Mouse (Mus musculus) G1E (cell line): Measurements from ENCODE around the gene Catsperg1. TPM values are rescaled to one million over a fixed set of nuclear protein-coding genes. Genes with fewer than 3 reads are reported as not detected.
"Not testable (repeated sequence)": the region's sequence is repeated elsewhere in the genome, so short reads cannot be mapped to it uniquely, and the experiment has no call there.

Source experiments
- ATAC-seq: 2 replicates; pipeline ENCODE4 v1.8.0; 2016; ENCODE audit warnings: mild to moderate bottlenecking; ENCODE audit not compliant: insufficient number of reproducible peaks, poor library complexity, low FRiP score, severe bottlenecking; ENCODE audit errors: extremely low read depth
- DNase-seq: peaks from one replicate; pipeline ENCODE4 v3.0.0; 2012; ENCODE audit warnings: low spot score
- H3K27me3 ChIP-seq: 2 replicates; pipeline ENCODE4 v1.6.1; 2012; ENCODE audit warnings: mild to moderate bottlenecking, low read length, inconsistent platforms; ENCODE audit not compliant: insufficient read depth
- H3K36me3 ChIP-seq: replicated peaks from 2 replicates; pipeline ENCODE3; 2012; ENCODE audit warnings: mild to moderate bottlenecking, inconsistent platforms
- H3K4me1 ChIP-seq: 2 replicates; pipeline ENCODE4 v1.6.1; 2012; ENCODE audit warnings: low read depth, low read length, inconsistent platforms, mixed read lengths; ENCODE audit not compliant: insufficient read depth
- H3K4me3 ChIP-seq: 2 replicates; pipeline ENCODE4 v1.5.1; 2012; ENCODE audit warnings: low read depth, mild to moderate bottlenecking, inconsistent platforms, low read length, moderate library complexity, mixed read lengths
- H3K9me3 ChIP-seq: replicated peaks from 2 replicates; pipeline ENCODE4 v1.6.1; 2012; ENCODE audit warnings: inconsistent platforms
- CTCF ChIP-seq: IDR thresholded peaks from 2 replicates; pipeline ENCODE4 v1.5.1; 2012; ENCODE audit warnings: low read depth, low read length, inconsistent platforms, mixed read lengths
- GATA1 ChIP-seq: IDR thresholded peaks from 2 replicates; pipeline ENCODE4 v1.6.1; 2012; ENCODE audit warnings: borderline replicate concordance, low read length, inconsistent platforms, mixed read lengths
- GATA2 ChIP-seq: IDR thresholded peaks from 2 replicates; pipeline ENCODE4 v1.6.1; 2012; ENCODE audit warnings: low read depth, low read length, inconsistent platforms, borderline replicate concordance
- POLR2AphosphoS5 ChIP-seq: IDR thresholded peaks from 2 replicates; pipeline ENCODE4 v1.6.1; 2012; ENCODE audit warnings: low read depth, low read length, inconsistent platforms; ENCODE audit not compliant: insufficient replicate concordance
- TAL1 ChIP-seq: conservative IDR thresholded peaks from 2 replicates; pipeline ENCODE4 v1.6.1; 2012; ENCODE audit warnings: low read depth, low read length, inconsistent platforms, mixed read lengths
- polyA plus RNA-seq: library from polyadenylated mRNA; stranded (reverse); fragments of >175 nt; gene quantifications from 2 replicates; pipeline ENCODE4 v1.2.3, GENCODE M21; 2012
- total RNA-seq, 2 experiments: library from RNA; stranded (forward) in 1 of 2; stranded (reverse) in 1 of 2; fragments of 200-1000 nt in 1 of 2; fragments of >200 nt in 1 of 2; fragmentation: Nextera tagmentation in 1 of 2; gene quantifications; 2 replicates each; pipeline ENCODE4 v1.2.3; 2014 to 2017

Catsperg1 gene
- total and polyA plus RNA-seq, 3 experiments, result 0.04 to 3.0 (median 2.1) TPM

- no peak for DNase-seq
- Histone ChIP-seq H3K4me1 (peaks cover 17% of the 10 kb centered on the region), H3K9me3 (peaks cover 31% of the 10 kb centered on the region), H3K4me3 (no peak overlapping the region), H3K36me3 (no peaks in the 10 kb centered on the region), H3K27me3 (no peaks in the 10 kb centered on the region; the same call in 1 of the 2 replicates)
- no peak for ATAC-seq
- no peak for TF ChIP-seq CTCF
- TF ChIP-seq GATA1, result no peak
- TF ChIP-seq GATA2, result no peak
- TF ChIP-seq POLR2AphosphoS5, result no peak
- TF ChIP-seq TAL1, result no peak
Observed at GRCm38 (mm10) chr7:29214846-29215245, 1.0 kb upstream of the Catsperg1 start.

GRCm38 (mm10) chr7:29214236-29214635, 401 bp upstream of the Catsperg1 start:
- no peak for DNase-seq
- Histone ChIP-seq H3K4me3 (no peak overlapping the region), H3K27me3 (no peaks in the 10 kb centered on the region; the same call in 1 of the 2 replicates), H3K36me3 (no peaks in the 10 kb centered on the region), H3K4me1 (peaks cover 17% of the 10 kb centered on the region), H3K9me3 (peaks cover 25% of the 10 kb centered on the region)
- no peak for ATAC-seq
- TF ChIP-seq TAL1 (no peak), POLR2AphosphoS5 (no peak), GATA2 (no peak), GATA1 (no peak), CTCF (no peak)

- Histone ChIP-seq H3K4me1 (peaks cover 17% of the 10 kb centered on the region), H3K9me3 (peaks cover 19% of the 10 kb centered on the region)
- not testable (repeated sequence) for DNase-seq, H3K27me3 ChIP-seq, H3K36me3 ChIP-seq, ATAC-seq, H3K4me3 ChIP-seq
Observed at GRCm38 (mm10) chr7:29212775-29213560, 867 bp downstream of the Catsperg1 start.

- Histone ChIP-seq H3K9me3 (peaks cover 19% of the 10 kb centered on the region), H3K4me1 (peaks cover 17% of the 10 kb centered on the region), H3K4me3 (peak overlapping the region; percentile 71), H3K27me3 (no peaks in the 10 kb centered on the region), H3K36me3 (no peaks in the 10 kb centered on the region)
- no peak for DNase-seq
- no peak for ATAC-seq
- TF ChIP-seq TAL1, result no peak
- no peak for TF ChIP-seq GATA1
- TF ChIP-seq POLR2AphosphoS5, result no peak
- TF ChIP-seq GATA2, result no peak
- TF ChIP-seq CTCF, result no peak
Observed at GRCm38 (mm10) chr7:29212199-29212765, 1.6 kb downstream of the Catsperg1 start.

- peak overlapping the region; percentile 71 for H3K4me3 ChIP-seq
- peak; percentile 83 for ATAC-seq
Observed at GRCm38 (mm10) chr7:29211415-29212198, 2.2 kb downstream of the Catsperg1 start.

GRCm38 (mm10) chr7:29211013-29211412, 2.8 kb downstream of the Catsperg1 start:
- H3K4me1 ChIP-seq, result peaks cover 17% of the 10 kb centered on the region
- peak; percentile 62 for ATAC-seq
- H3K36me3 ChIP-seq, H3K27me3 ChIP-seq, DNase-seq: not testable (repeated sequence)
- peak overlapping the region; percentile 71 for H3K4me3 ChIP-seq
- H3K9me3 ChIP-seq, result peaks cover 15% of the 10 kb centered on the region

More at GRCm38 (mm10) chr7:29211415-29212198, 2.2 kb downstream of the Catsperg1 start:
- Histone ChIP-seq H3K9me3 (peaks cover 15% of the 10 kb centered on the region), H3K27me3 (peaks cover 3% of the 10 kb centered on the region; the same call in 1 of the 2 replicates), H3K36me3 (no peaks in the 10 kb centered on the region), H3K4me1 (peaks cover 17% of the 10 kb centered on the region)
- TF ChIP-seq GATA1 (no peak), CTCF (no peak), TAL1 (no peak), GATA2 (no peak), POLR2AphosphoS5 (no peak)
- peak; percentile 76 for DNase-seq
